Mouse (Mus musculus) adrenal gland, adult (tissue): Measurements from ENCODE around the gene Scn7a.

Experiments
- DNase-seq, 2 experiments: peaks; one replicate each; pipeline ENCODE4 v3.0.0; 2022 to 2023; ENCODE audit warnings: low spot score in 1 of 2; ENCODE audit not compliant: inconsistent age in 2 of 2

The Scn7a gene

GRCm38 (mm10) chr2:66784765-66785164 lies at the start of gene Scn7a:
Scn7a (minus strand) TSS chr2:66784914.
- peak in 1 of 2 experiments; percentile 31 for DNase-seq

GRCm38 (mm10) chr2:66827729-66828128 lies 43.0 kb upstream of the Scn7a start:
- DNase-seq: peak in 1 of 2 experiments; percentile 2

GRCm38 (mm10) chr2:66819862-66820559 lies 35.3 kb upstream of the Scn7a start:
- no peak for DNase-seq

DNA sequence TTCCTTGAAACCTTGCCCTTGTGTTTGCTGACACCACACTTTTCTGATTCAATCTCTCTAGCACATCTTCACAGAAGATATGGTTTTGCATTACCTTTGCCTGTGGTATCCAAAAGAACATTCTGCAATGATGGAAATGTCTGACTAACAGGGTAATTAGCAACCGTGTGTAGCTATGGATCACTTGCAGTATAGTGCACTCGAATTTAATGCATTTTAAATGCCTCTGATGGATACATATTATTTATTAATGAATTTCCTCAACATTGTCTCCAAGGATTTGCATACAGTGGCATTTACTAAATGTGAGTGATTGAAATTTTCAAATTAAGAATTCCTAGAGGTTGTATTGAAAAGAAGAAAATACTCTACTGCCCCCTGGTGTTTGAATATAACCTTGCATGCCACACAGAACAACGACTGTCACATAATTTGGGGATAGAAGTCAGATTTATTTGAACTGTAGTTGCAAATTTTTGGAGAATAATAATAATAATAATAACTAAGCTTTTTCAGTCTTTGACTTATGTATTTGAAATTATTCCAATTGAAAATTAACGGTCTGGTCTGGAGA lies 15.0 kb upstream of the Scn7a start:
- DNase-seq: peak in 1 of 2 experiments; percentile 59

DNA sequence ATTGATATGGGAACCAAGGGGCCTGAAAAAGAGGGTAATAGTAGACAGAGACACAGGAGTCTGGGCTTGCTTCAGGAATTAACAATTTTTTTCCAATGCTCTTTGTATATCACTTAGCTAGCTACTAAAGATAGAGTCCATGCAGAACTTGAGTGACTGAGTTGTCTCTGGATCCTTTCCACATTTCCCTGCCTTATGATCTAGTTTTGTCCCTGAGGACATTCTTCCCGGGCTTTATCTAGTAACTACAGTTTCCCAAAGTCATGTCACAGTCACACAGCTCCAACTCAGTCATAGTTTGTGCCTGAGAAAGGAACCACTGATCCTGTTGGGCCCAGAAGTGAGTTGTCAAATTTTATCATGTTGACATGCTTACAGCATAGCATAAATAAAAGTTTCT lies 12.8 kb upstream of the Scn7a start:
- DNase-seq: peak in 1 of 2 experiments; percentile 19

- no peak for DNase-seq
Measured at GRCm38 (mm10) chr2:66791629-66792028, 6.9 kb upstream of the Scn7a start.

GRCm38 (mm10) chr2:66780884-66781283 lies 3.8 kb downstream of the Scn7a start:
- DNase-seq: peak in 1 of 2 experiments; percentile 66

DNA sequence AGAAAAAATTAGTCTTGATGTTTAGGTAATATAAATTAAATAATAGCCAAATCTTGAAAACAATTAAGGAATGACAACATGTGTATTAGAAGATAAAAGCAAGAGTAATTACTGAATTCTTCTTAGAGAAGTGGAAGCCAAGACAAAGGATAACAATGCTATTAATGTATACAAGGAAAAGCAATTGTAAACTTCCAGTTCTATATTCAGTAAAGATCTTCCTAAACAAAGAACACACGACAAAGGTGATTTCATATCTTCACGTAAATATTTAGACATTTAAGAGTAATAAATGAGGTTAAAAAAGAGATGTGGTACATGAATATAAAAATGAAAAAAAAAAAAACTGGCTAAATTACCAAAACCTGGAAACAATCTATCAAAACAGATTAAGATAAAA lies 16.7 kb downstream of the Scn7a start:
- no peak for DNase-seq

DNA sequence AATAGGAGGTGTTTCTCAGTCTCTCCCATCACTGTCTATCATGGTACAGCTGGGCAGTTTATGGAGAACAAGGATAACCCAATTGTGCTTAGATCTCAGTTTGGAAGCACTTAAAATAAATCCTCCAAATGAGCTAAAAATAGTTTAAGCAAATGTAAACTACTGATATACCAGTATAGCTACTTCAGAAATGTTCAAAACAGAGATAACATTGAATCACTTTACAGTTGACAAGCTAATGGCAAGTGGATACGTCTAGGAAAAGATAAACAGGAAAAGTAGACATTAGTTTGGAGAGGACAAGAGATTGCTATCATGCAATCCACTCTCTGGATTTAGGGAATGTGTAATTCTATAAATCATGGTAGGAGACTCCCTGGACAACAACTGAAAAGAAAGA lies 19.5 kb downstream of the Scn7a start:
- DNase-seq: no peak

GRCm38 (mm10) chr2:66762905-66763304 lies 21.8 kb downstream of the Scn7a start:
- no peak for DNase-seq

DNA sequence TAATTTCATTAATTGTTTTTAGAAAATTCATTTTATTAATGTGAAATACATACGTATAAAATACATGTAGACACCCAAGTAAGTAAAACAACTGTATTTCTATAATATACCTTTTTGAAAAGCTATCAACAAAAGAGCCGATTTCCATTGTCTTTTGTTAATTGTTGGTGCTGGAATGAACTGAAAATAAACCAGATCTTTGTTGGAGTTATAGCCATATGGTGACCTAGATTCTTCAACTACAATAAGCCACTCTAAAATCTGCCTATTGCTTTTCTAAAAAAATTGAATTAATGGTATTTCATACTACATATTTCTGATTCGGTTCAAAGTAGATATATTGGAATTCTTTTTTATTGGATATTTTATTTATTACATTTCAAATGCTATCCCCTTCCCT lies 56.7 kb downstream of the Scn7a start:
- DNase-seq: no peak

DNA sequence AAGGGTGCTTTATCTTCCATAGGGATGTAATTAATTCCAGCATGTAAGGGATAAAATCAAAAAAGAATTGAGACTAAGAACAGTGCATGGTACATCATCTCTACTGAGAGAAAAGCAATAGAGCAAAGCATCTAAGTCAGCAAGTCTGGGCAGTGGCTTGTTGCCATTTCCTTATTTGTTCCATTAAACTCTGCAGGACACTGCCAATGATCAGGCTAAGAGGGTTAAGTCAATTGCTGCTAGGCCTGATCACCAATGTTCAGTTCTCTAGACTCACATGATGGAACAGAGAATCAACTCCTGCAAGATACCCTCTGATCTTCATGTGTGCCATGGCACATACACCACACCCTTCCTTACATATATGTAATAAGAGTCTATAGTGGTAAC lies 57.1 kb downstream of the Scn7a start:
- no peak for DNase-seq

- peak in 1 of 2 experiments; percentile 7 for DNase-seq
Measured at GRCm38 (mm10) chr2:66726878-66727584, 57.7 kb downstream of the Scn7a start.

DNA sequence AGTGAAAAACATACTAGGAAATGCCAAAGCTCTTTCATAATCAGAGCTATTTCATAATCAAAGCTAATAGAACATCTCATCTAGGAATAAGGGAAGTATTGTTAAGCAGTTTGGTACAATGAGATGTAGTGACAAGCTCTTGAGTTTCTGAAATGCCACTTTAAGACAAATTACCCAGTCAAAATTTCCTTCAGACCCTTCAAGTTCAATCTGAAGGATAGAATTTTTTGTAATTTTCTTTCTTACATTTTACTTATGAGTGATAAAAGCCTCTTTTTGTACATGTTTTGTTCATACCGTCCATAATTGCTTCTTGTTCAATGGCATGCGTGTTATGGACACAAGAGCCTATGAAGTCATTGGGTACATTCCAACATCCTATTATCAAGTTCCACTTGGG lies 72.6 kb downstream of the Scn7a start:
- no peak for DNase-seq

DNA sequence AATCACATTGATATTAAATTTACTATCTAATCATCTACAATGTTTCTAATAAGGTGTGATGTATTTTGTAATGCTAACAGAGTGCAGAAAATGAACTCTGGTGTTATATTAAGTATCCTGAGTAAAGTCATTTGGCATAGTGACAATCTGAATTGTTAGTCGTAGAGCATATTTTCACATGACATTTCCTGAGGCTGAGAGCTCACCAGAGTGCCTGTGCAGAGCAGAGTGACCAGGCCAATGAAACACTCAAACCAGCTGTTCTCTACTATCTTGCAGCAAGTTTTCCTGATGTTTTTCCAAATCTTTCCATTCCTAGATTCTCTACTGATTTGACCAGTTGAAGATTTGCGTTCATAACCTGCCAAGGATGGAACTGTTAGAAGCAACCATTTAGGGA lies 92.4 kb downstream of the Scn7a start:
- DNase-seq: no peak

- no peak for DNase-seq
Measured at GRCm38 (mm10) chr2:66661988-66662387, 122.7 kb downstream of the Scn7a start.

GRCm38 (mm10) chr2:66656430-66656829 lies 128.3 kb downstream of the Scn7a start:
- no peak for DNase-seq

- DNase-seq: no peak
Measured at GRCm38 (mm10) chr2:66655431-66655830, 129.3 kb downstream of the Scn7a start.

GRCm38 (mm10) chr2:66644384-66644783 lies 140.3 kb downstream of the Scn7a start:
- DNase-seq: peak in 1 of 2 experiments; percentile 72

- peak in 1 of 2 experiments; percentile 26 for DNase-seq
Measured at GRCm38 (mm10) chr2:66634580-66635359, 149.9 kb downstream of the Scn7a start, which contains the start of gene Scn9a. Scn9a (minus strand) TSS chr2:66634962.

GRCm38 (mm10) chr2:66632728-66633127 lies 152.0 kb downstream of the Scn7a start:
- no peak for DNase-seq
